Mouse (Mus musculus) urinary bladder, postnatal 14 days (tissue): ENCODE measurements around the gene Prox2.

Experiments
- DNase-seq: peaks from one replicate; pipeline ENCODE4 v3.0.0; 2021; ENCODE audit warnings: low spot score

Prox2 gene

GRCm38 (mm10) chr12:85131361-85131760, 20.8 kb upstream of the Prox2 start:
- DNase-seq = no peak

- DNase-seq = no peak
These were observed 18.9 kb upstream of the Prox2 start for GRCm38 (mm10) chr12:85129426-85129978.

- no peak for DNase-seq
These were observed 16.5 kb upstream of the Prox2 start for GRCm38 (mm10) chr12:85126986-85127603.

GRCm38 (mm10) chr12:85124751-85125150, 14.2 kb upstream of the Prox2 start:
- no peak for DNase-seq

GRCm38 (mm10) chr12:85123645-85124044, 13.1 kb upstream of the Prox2 start:
- DNase-seq = no peak

- no peak for DNase-seq
These were observed 12.6 kb upstream of the Prox2 start for GRCm38 (mm10) chr12:85123108-85123530.

GRCm38 (mm10) chr12:85121806-85122459, 11.4 kb upstream of the Prox2 start:
- DNase-seq = no peak

GRCm38 (mm10) chr12:85115678-85116077, 5.1 kb upstream of the Prox2 start:
- DNase-seq = no peak

- no peak for DNase-seq
These were observed 3.4 kb upstream of the Prox2 start for GRCm38 (mm10) chr12:85113917-85114316.

GRCm38 (mm10) chr12:85113337-85113736, 2.8 kb upstream of the Prox2 start:
- DNase-seq = no peak

GRCm38 (mm10) chr12:85112550-85113251, 2.1 kb upstream of the Prox2 start:
- no peak for DNase-seq

- DNase-seq = no peak
These were observed 405 bp downstream of the Prox2 start for GRCm38 (mm10) chr12:85110011-85110697.

GRCm38 (mm10) chr12:85109426-85109825, 1.1 kb downstream of the Prox2 start:
- DNase-seq = no peak

- no peak for DNase-seq
These were observed 1.9 kb downstream of the Prox2 start for GRCm38 (mm10) chr12:85108643-85109042.

- no peak for DNase-seq
These were observed 4.3 kb downstream of the Prox2 start for GRCm38 (mm10) chr12:85106292-85106691.

- no peak for DNase-seq
These were observed 5.8 kb downstream of the Prox2 start for GRCm38 (mm10) chr12:85104789-85105188.

- no peak for DNase-seq
These were observed 7.5 kb downstream of the Prox2 start for GRCm38 (mm10) chr12:85103096-85103495.

- DNase-seq = no peak
These were observed 8.9 kb downstream of the Prox2 start for GRCm38 (mm10) chr12:85101521-85102106.

GRCm38 (mm10) chr12:85101001-85101400, 9.6 kb downstream of the Prox2 start:
- DNase-seq = no peak

- no peak for DNase-seq
These were observed 14.7 kb downstream of the Prox2 start for GRCm38 (mm10) chr12:85095859-85096258.

- DNase-seq = no peak
These were observed 15.4 kb downstream of the Prox2 start for GRCm38 (mm10) chr12:85095146-85095545.

- DNase-seq = no peak
These were observed 15.9 kb downstream of the Prox2 start for GRCm38 (mm10) chr12:85094706-85095105.
